Mouse (Mus musculus) v-Abl transformed pro-B cells (cell line): ENCODE results near the gene Kansl3.

Experiments used
- in situ Hi-C, 2 experiments: fragments of 400-800 bp; cut with MboI; formaldehyde crosslinking; loops; one replicate each; pipeline ENCODE4 v1.15.1; 2025; ENCODE audit not compliant: unreplicated experiment in 2 of 2

Kansl3 gene

DNA sequence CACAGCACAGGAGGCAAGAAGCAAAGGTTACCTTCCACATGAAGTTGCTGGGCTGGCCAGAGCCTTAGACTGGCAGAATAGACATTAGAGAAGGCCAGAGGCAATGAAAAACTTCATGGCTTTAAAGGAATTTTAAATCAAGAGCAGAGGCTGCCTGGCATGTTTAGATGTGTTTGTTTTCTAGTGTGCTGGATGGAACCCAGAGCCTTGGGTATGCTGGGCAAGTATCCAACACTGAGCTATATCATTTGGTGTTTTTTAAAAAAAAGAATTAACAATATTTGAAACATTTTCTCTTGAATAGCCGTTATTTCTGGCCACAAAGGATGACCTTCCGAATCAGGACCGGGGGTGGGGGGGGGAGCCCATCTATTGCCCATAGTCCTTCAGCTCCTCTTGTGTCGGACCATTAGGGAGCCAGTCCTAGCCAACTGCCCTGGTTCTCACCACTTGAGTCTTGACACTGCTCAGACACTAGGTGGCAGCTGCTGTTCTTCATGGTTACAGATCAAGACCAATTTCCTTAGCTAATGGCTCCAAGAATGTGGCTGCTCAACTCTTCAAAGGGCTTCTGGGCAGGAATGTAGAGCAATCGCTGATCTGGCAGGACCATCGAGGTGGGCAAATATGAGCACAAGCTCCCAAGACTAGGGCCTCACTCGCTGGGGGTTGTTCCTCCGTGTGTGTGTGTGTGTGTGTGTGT lies 45.1 kb downstream of the Kansl3 start:
- in situ Hi-C loops, result loop anchor here in 1 of 2 experiments (10.0 kb wide), 1 partner anchor 181 kb away; no protein-coding TSS in a partner anchor

DNA sequence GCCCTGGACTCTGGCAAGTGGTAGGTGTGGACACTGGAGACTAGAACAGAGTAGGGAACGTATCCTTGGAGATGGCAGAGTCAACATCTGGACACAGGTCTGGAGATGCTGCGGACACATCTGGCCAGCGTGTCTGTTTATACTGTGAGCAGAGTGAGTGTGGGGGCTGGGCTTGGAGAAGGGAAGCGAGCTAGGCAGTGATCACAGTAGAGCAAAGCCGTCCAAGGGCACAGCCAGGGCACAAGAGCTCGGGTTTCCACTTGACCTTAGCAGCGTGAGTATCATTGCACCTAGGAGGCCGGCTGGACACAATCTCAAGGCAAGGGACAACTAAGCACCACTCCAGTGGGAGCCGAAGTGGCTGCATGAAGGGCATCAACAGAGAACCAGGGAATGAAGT lies 45.9 kb downstream of the Kansl3 start:
- in situ Hi-C loops, result loop anchor here in 1 of 2 experiments (10.0 kb wide), 1 partner anchor 182 kb away; no protein-coding TSS in a partner anchor

DNA sequence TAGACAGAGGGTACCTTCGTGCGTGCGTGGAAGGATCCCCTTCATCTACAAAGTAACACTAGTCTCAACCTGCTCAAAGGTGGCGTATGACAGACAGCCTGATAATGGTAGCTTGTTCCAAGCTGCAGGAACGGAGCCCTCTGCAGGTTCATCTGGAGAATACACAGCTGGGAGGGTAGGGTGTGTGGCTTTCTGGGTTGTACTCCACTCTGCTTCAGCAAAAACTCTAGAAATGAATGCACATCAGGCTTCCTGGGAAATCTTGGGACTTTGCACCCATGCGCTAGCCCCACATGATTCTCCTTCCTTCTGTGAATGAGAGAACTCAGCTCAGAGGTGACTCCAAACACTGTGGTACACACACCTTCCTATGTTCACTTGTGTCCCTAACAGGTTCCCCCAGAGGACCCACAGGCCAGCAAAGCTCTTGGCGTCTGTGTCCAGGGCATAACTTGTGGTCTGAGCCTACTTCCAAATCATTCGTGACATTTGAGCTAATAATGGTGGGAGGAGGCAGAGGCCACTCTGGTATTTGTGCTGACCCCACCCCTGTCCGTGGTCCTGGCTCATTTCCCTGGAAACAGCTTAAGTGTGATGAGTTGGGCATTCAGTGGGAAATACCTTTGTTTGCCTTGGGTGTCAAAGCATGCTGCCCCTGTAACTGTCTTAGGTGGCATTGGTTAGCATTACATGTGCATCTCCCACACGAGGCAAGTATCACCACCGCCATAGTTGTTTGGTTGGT lies 47.0 kb downstream of the Kansl3 start:
- in situ Hi-C loops, result loop anchor here in 1 of 2 experiments (10.0 kb wide), 1 partner anchor 183 kb away; no protein-coding TSS in a partner anchor

DNA sequence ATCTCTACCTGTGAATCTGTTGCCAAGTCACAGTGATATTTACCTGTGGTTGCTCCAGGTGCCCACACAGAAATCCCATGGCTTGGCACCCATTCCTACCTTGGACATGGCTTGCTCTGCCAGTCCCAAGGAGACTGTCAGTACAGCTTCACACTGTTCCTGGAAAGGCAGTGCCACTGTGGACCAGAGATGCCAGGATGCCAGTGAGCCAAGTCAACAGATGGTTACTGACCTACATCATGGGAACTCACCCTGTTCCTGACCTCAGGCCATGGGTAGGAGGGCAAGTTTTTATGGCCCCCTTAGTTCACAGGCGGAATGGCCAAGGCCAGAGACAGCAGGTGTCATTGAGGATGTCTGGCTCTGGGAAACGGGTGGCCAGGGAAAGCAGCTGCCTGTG lies 47.8 kb downstream of the Kansl3 start:
- in situ Hi-C loops, result loop anchor here in 1 of 2 experiments (10.0 kb wide), 1 partner anchor 184 kb away; no protein-coding TSS in a partner anchor

DNA sequence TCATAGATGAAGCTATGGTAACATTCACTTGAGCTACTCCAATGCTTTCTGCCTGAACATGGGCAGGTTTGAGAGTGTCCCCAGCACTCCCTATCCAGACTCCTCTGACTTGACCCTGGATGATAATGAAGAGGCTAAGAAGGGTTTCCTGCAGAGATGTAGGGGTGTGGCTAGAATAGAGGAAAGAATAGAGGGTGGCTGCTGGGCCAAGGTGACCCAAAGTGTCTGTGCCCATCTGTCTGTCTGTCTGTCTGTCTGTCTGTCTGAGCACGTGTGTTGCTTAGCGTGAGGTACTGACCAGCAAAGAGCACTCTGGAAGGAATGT lies 53.2 kb downstream of the Kansl3 start:
- in situ Hi-C loops, result no loop called here

DNA sequence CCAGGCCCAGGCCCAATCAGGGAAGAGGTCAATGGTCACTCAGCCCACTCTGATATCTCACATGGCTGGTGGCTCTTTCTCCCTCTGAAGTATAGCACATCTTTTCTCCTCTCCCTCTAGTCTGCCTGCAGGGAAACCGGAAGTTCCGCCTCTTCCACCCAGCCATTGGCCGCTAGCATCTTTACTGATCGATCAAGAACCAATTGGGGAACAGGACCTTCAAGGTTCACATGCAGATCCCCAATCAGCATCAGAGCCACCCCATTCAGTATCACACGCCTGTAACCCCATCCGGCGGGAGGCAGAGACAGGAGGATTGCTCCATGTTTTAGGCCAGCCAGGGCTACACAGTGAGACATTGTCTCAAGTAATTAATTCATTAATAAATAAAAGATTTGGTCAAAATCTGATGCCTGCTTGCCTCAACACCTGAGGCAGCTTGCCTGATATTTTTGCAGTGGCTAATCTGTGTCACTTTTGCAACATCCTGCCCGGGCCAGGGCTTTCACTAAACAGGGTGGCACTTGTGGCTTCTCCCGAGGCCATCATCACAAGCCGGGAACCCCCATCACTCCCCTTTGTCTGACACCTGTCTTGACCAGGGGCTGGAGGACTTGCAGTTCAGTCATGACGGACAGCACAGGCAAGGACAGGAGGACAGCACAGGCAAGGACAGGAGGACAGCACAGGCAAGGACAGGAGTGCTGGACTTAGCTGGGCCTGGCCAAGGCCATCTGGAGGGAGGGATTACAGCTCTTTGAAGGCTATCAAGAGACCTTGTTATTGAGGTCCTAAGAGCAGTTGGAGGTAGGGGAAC lies 53.8 kb downstream of the Kansl3 start:
- in situ Hi-C loops, result loop anchor here in 1 of 2 experiments (5.0 kb wide), 1 partner anchor 38 kb away; no protein-coding TSS in a partner anchor

DNA sequence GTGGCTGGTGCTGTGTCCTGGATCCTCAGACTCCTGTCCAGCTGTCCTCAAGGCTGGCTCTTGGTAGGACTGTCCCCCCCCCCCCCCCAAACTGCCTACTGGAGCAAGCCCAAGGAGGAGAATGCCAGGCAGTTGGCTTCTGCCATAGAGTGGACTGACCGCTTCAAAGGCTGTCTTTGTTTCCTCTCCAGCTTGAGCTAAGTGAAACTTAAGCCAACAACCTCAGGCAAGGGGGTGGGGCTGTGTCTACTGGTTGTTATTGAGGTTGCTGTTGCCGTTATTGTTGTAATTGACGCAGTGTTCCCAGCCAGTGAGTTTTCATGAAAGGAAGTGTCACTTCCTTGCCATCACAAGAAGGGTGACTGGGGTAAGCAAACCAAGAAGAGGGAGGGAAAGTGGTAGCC lies 59.5 kb downstream of the Kansl3 start:
- in situ Hi-C loops, result loop anchor here in 1 of 2 experiments (5.0 kb wide), 1 partner anchor 47 kb away; no protein-coding TSS in a partner anchor

DNA sequence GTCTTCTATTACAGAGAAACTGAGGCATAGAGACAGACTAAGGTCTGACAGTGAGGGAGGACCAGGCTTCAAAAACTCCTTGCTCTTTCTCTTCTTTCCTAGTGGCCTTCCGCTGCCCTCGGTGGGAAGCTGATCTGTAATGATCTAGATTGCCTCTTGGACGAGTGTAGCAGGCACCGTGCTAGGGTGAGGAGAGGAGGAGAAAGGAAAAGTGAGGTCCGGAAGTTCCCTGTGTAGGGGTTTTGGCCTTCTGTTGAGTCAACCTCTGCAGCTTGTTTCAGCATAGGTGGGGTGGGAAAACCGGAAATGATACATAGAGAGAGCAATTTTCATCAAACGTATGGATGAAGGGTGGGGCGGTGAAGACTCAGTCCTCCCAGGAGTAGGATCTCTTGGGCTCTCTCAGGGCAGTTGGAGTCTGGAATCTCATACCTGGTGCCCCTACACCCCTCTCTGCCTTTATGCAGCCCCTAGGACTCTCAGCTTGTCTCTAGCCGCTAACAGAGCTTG lies 60.0 kb downstream of the Kansl3 start:
- in situ Hi-C loops, result loop anchor here in 1 of 2 experiments (5.0 kb wide), 1 partner anchor 47 kb away; no protein-coding TSS in a partner anchor

DNA sequence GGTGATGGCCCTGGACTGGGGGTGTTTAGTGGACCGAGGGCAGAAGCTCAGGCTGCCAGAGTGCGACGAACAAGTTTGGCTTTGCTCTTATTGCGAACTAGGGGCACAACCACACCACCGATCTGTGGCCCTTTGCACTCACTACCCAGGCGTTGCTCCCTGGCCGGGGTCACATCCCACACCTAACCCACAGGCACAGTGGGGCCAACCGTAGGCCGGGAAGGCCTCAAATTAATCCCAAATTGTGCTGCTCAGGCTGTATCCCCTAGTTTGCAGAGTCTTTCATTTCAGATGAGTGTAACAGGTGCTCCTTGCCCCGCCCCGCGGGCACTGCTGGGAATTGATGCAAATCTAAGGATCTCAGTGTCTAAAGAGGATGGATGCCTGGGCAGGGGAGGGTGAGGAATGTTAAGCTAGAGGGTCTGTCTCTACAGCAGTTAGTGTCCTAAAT lies 60.5 kb downstream of the Kansl3 start:
- in situ Hi-C loops, result loop anchor here in 1 of 2 experiments (5.0 kb wide), 1 partner anchor 46 kb away; no protein-coding TSS in a partner anchor

DNA sequence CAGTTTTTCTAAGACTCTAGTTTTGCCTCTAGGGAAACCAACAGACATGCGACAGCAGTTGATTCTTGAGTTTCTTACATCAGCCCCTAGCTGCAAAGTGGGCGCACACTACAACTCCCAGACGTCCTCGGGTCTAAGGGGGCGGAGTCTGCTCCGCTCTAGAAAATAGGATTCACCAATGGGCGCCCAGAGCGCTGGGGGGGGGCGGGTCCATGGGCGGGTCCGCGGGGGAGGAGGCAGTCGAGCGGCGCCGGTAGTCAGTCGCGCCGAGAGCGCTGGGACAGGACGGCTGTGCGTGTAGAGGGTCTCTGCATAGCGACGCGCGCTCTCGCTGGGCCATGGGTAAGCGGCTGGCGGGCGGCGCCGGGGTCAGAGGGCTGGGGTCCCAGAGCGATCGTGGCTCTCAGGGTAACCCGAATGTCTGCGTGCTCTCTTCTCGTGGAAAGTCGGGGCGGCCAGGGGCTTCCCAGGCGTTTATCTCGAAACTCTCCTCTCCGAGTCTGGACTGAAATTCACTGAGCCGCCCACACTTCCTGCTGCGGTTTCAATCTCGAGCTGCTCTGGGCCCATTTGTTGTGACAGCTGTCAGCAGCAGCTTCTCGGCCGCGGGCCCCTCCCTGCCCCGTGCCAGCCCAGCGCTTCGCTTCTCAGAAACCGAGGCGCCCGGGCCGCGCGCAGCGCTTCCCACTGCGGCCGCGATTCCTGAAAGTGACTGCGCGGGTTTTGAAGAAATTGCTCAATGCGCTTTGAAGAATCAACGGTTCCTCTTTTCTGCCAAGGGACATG lies 61.3 kb downstream of the Kansl3 start, which contains the start of gene Arid5a:
Arid5a (plus strand) TSS at position 239 of the 786 bp plus-strand sequence.
- in situ Hi-C loops, result loop anchor here in 1 of 2 experiments (5.0 kb wide), 1 partner anchor 45 kb away; no protein-coding TSS in a partner anchor

DNA sequence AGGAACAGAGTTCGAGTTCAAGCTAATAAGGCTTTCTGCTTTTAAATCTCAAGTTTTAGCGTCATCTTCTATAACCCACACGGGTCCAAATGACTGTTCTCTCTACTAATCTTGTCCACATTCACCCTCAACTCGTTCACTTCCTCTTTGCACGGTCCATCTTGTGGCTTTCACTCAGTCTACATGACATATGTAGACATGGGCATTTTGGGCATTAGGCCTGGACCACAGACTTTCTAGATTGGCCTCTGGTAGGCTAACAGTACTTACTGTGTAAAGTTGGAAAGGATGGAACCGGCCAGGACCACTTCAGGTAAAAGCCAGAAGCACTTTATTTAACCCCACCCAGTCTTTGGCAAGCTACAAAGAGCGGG lies 61.9 kb downstream of the Kansl3 start:
- in situ Hi-C loops, result loop anchor here in 1 of 2 experiments (5.0 kb wide), 1 partner anchor 45 kb away; no protein-coding TSS in a partner anchor

DNA sequence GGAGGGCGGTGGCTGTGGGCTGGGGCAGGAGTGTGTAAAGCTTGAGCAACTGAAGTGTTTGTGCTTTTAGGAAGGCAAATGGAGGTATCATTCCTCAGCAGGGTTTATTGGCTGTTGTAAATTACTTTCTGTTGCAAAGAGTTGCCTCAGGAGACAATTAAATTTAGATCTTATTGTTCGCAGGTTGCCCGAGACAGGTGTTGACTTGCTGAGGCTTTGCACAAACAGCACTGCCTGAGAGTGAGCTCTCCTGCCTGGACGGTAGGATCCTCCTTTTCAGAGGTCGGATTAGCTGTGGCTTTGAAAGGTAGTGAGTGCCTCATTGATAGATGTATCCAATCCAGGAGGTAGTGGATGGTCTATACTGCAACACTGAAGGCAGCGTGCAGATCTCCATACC lies 62.9 kb downstream of the Kansl3 start:
- in situ Hi-C loops, result loop anchor here in 1 of 2 experiments (5.0 kb wide), 1 partner anchor 44 kb away; no protein-coding TSS in a partner anchor

DNA sequence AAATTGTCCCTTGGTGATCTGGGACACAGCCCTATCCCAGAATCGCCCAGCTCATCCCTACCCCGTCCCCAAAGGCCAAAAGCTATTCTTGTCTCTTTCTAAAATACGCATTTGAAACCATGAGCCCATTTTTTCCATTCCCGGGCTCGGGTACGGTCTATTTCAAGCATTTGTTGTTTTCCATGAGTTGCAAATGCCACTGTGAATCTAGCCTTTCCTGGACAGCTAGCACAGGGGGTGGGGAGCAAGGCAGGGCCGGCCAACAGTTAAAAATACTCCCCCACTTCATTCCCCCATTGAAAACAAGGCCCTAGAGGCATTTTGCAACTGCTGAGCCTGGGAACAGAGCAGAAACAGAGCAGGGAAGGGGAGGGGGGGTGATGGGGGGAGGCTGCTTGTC lies 64.2 kb downstream of the Kansl3 start:
- in situ Hi-C loops, result loop anchor here in 1 of 2 experiments (5.0 kb wide), 1 partner anchor 42 kb away; no protein-coding TSS in a partner anchor

DNA sequence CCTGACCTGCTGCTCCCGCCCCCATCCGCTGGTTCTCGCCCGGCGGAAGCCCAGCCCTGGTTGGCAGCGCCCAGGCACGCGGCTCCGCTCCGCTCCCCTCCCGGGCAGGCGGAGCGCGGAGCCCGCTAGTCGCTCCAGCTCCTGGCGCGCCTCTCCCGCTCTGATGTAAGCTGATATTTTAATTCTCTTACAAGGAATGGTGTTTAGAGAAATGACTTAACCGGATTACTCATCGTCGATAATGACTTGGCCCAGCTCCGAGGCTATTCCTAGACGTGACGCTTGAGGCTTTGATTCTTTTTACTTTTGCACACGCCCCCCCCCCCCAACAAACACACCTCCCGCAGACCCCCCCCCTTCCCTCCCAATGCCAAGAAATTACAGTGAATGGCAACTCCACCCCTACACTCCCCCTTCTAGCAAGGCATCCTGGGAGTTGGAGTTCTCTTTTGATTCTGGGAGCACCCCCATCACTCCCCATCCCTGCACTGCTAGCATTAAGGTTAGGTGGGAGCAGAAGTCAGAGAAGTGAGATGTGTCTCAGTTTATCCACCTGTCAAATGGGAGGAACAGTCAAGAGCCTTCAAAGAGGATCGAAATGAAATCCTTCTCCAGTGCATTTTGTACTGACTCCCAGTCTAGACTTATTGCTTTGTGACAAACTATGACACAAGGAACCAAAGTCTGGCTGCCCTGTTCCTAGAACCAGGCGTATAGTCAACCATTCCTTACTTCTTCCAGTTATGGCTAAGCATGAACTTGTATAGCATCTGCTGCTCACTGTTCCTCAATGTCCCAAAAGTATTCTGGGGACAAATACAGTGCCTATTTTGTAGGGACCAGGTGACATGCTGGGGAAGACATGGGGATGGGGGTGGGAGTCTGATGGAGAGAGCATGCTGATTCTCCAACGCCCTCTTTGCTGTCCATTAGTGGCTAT lies 65.3 kb downstream of the Kansl3 start:
- in situ Hi-C loops, result no loop called here

DNA sequence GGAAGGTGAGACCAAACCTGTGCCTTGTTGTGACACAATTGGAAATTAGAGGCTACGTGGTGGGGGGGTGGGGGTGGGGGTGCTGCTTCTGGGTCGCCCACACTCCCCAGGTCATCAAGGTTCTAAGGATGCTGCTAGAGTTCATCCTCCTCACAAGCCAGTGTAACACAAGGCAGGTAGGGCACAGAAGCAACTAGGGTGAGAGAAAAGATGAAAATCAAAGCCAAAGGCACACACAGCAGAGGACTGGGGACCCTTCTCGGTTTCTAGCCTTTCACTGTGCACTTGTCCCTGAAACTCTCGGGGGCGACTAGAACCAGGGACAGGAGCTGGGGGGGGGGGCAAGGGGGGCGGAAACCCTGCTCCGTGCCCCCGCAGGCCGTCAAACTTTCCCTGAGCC lies 66.0 kb downstream of the Kansl3 start:
- in situ Hi-C loops, result no loop called here

DNA sequence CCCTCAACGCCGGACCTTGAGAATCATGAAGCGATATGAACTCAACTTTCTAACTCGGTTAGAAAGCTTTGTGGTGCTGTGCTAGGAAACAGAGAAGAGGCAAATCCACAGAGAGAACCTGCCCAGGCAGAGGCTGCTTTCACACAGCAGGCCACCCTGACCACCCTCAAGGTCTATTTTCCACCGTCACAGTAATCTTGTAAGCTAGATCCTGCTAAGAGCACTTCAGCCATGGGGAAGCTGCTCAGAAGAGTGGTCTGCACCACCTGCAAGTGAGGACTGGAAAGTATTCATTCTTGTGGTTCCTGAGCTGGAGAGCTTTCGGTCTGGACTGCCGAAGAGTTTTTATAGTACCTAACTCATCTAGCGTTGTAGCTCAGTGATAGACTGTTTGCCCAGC lies 66.7 kb downstream of the Kansl3 start:
- in situ Hi-C loops, result no loop called here

DNA sequence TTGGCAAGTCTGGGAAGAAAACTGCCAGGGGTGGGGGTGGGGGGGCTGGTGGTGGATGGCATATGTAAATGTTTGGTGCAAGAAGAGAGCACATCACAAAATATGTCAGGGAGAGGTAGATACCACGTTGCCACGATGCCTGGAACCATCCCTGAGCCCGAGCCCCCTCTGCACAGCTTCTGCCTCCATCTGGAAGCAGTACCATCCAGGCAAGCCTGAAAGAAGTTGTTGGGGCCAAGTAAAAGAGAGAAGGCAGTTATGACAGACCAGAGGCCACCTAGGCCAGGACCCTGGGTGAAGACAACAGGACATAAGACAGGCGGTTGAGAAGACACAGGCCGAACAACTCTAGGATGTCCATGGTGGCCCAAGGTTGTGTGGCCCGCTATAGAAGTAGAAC lies 68.5 kb downstream of the Kansl3 start:
- in situ Hi-C loops, result no loop called here

DNA sequence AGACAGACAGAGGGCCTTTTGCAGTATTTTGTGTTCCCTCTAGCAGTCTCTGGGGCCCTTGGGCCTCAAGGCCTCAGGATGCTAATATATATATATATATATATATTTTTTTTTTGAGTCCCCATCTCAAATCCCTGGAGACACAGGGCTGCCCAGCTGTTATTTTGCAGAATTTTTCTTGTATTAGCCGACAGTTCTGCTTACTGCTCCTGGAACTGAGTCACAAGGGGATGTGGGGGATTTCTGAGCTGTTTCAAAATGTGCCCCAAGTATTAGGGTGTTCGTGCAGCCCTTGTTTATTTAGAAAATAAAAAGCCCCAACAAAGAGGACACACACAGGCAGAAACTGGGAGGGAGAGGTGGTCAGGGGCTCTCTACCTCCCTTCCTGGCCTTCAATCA lies 69.3 kb downstream of the Kansl3 start:
- in situ Hi-C loops, result loop anchor here in 1 of 2 experiments (25.0 kb wide), 1 partner anchor 1812 kb away; the partner anchor contains the start of gene Prss39
